ENCODE assay signal across 20 mouse cellular contexts in genomic region chr5:49419707-49420106, GRCm38 (mm10).
A peak's percentile ranks its signal among the peaks of the same experiment; 100 is the strongest.
DNase-seq lines count a peak whose midpoint lies in the region; ATAC-seq and TF ChIP-seq lines count a peak whose summit lies in the region.
"Had no signal": no experiment of that assay in that cellular context is flagged by ENCODE, and none has a peak within 500 bp of the region (broad histone marks: within the 10 kb centered on the region; RNA-seq: fewer than 3 reads in every experiment).

No protein-coding gene starts in this region.

- no peak overlapping the region for H3K4me2 ChIP-seq in forebrain, embryonic 16.5 days (ENCODE audit: low read length)
- H3K4me2 ChIP-seq in forebrain, embryonic 12.5 days = no peak overlapping the region
- no peak overlapping the region for H3K4me2 ChIP-seq in lung, embryonic 14.5 days
- H3K4me2 ChIP-seq in midbrain, embryonic 14.5 days (ENCODE audit: low read length) = no peak overlapping the region
- H3K4me2 ChIP-seq: forebrain, embryonic 15.5 days; heart, embryonic 12.5 days; hindbrain, embryonic 15.5 days had no signal

- TF ChIP-seq CTCF in layer of hippocampus, adult 2 months (conservative IDR thresholded peaks at IDR 0.05) = no peak
- TF ChIP-seq CTCF in lung, embryonic 14.5 days (IDR thresholded peaks at IDR 0.05; ENCODE audit: low read depth) = no peak

- no peak overlapping the region for H3K9ac ChIP-seq in forebrain, embryonic 16.5 days (replicated peaks; ENCODE audit: low read depth, low read length)
- no peak overlapping the region for H3K9ac ChIP-seq in forebrain, embryonic 12.5 days
- no peak overlapping the region for H3K9ac ChIP-seq in lung, embryonic 14.5 days
- H3K9ac ChIP-seq in midbrain, embryonic 14.5 days (replicated peaks; ENCODE audit: low read length) = no peak overlapping the region
- H3K9ac ChIP-seq: forebrain, embryonic 15.5 days; heart, embryonic 12.5 days; hindbrain, embryonic 15.5 days had no signal

- no peaks in the 10 kb centered on the region for H3K9me3 ChIP-seq in forebrain, embryonic 16.5 days (ENCODE audit: control insufficient read depth, low read length)
- no peaks in the 10 kb centered on the region for H3K9me3 ChIP-seq in forebrain, embryonic 12.5 days
- no peaks in the 10 kb centered on the region for H3K9me3 ChIP-seq in lung, embryonic 14.5 days (ENCODE audit: low read depth, low read length)
- H3K9me3 ChIP-seq in midbrain, embryonic 14.5 days (ENCODE audit: control insufficient read depth, low read length) = no peaks in the 10 kb centered on the region
- H3K9me3 ChIP-seq: embryonic facial prominence, embryonic 10.5 days; forebrain, embryonic 15.5 days; G1E; heart, embryonic 12.5 days; hindbrain, embryonic 10.5 days; hindbrain, embryonic 15.5 days had no signal

- no peak overlapping the region for H3K4me3 ChIP-seq in forebrain, embryonic 16.5 days (replicated peaks; ENCODE audit: low read length)
- no peak overlapping the region for H3K4me3 ChIP-seq in forebrain, embryonic 12.5 days (replicated peaks)
- no peak overlapping the region for H3K4me3 ChIP-seq in layer of hippocampus, adult 2 months
- no peak overlapping the region for H3K4me3 ChIP-seq in lung, embryonic 14.5 days (ENCODE audit: low read depth, low read length)
- H3K4me3 ChIP-seq in midbrain, embryonic 14.5 days (replicated peaks; ENCODE audit: low read depth, low read length) = no peak overlapping the region
- H3K4me3 ChIP-seq: embryonic facial prominence, embryonic 10.5 days; forebrain, embryonic 15.5 days; heart, embryonic 12.5 days; hindbrain, embryonic 10.5 days; hindbrain, embryonic 15.5 days had no signal

- H3K4me1 ChIP-seq in forebrain, embryonic 16.5 days (replicated peaks; ENCODE audit: control insufficient read depth, insufficient read depth, low read length) = no peaks in the 10 kb centered on the region
- no peaks in the 10 kb centered on the region for H3K4me1 ChIP-seq in forebrain, embryonic 12.5 days
- H3K4me1 ChIP-seq in lung, embryonic 14.5 days (ENCODE audit: insufficient read depth) = no peaks in the 10 kb centered on the region
- H3K4me1 ChIP-seq in midbrain, embryonic 14.5 days (ENCODE audit: control insufficient read depth, insufficient read depth, low read length) = no peaks in the 10 kb centered on the region
- H3K4me1 ChIP-seq: embryonic facial prominence, embryonic 10.5 days; forebrain, embryonic 15.5 days; heart, embryonic 12.5 days; hindbrain, embryonic 10.5 days; hindbrain, embryonic 15.5 days had no signal

- H3K27ac ChIP-seq in forebrain, embryonic 16.5 days (ENCODE audit: low read length) = no peak overlapping the region
- H3K27ac ChIP-seq in forebrain, embryonic 12.5 days = no peak overlapping the region
- peak overlapping the region; percentile 72; the same call in 1 of the 2 replicates for H3K27ac ChIP-seq in layer of hippocampus, adult 2 months
- no peak overlapping the region for H3K27ac ChIP-seq in lung, embryonic 14.5 days (ENCODE audit: low read depth)
- no peak overlapping the region for H3K27ac ChIP-seq in midbrain, embryonic 14.5 days (replicated peaks; ENCODE audit: low read depth, low read length)
- H3K27ac ChIP-seq: embryonic facial prominence, embryonic 10.5 days; forebrain, embryonic 15.5 days; hindbrain, embryonic 10.5 days; hindbrain, embryonic 15.5 days had no signal

- DNase-seq in layer of hippocampus, adult 2 months (ENCODE audit: low spot score in 2 of 2) = peak in 1 of 2 experiments; percentile 23
- no peak for DNase-seq in layer of hippocampus, adult 11-12 months (ENCODE audit: low spot score)
- peak; percentile 15 for DNase-seq in lung, embryonic 14.5 days
- no peak for DNase-seq in lung, postnatal 36 days
- DNase-seq in telencephalon, adult 2 months (ENCODE audit: low read depth, low spot score) = peak; percentile 74
- no peak for DNase-seq in midbrain, embryonic 14.5 days
- DNase-seq: adrenal gland, postnatal 10 days; B cell, adult 2 months; cerebellum, adult 2 months; cerebellum, postnatal 10 days; gastrocnemius, postnatal 25 days had no signal

- peak; percentile 58; the same call in 1 of the 2 replicates for ATAC-seq in forebrain, embryonic 16.5 days
- ATAC-seq in forebrain, embryonic 12.5 days (ENCODE audit: low FRiP score) = no peak
- no peak for ATAC-seq in lung, embryonic 14.5 days (ENCODE audit: insufficient read depth)
- ATAC-seq in midbrain, embryonic 14.5 days (ENCODE audit: low FRiP score, low TSS enrichment) = no peak
- ATAC-seq: CD4-positive, CD25-positive, alpha-beta regulatory T cell, adult 4 months; forebrain, embryonic 15.5 days had no signal

- H3K27me3 ChIP-seq in forebrain, embryonic 16.5 days (replicated peaks; ENCODE audit: control insufficient read depth, insufficient read depth, low read length) = no peaks in the 10 kb centered on the region
- no peaks in the 10 kb centered on the region for H3K27me3 ChIP-seq in forebrain, embryonic 12.5 days
- H3K27me3 ChIP-seq in lung, embryonic 14.5 days (ENCODE audit: insufficient read depth, low read length) = no peaks in the 10 kb centered on the region
- no peaks in the 10 kb centered on the region for H3K27me3 ChIP-seq in midbrain, embryonic 14.5 days (ENCODE audit: control insufficient read depth, insufficient read depth, low read length)
- H3K27me3 ChIP-seq: forebrain, embryonic 15.5 days; heart, embryonic 12.5 days; hindbrain, embryonic 15.5 days had no signal

- H3K36me3 ChIP-seq in forebrain, embryonic 16.5 days (ENCODE audit: control insufficient read depth, insufficient read depth) = no peaks in the 10 kb centered on the region
- H3K36me3 ChIP-seq in forebrain, embryonic 12.5 days (replicated peaks) = no peaks in the 10 kb centered on the region
- H3K36me3 ChIP-seq in lung, embryonic 14.5 days (ENCODE audit: insufficient read depth) = no peaks in the 10 kb centered on the region
- no peaks in the 10 kb centered on the region for H3K36me3 ChIP-seq in midbrain, embryonic 14.5 days (ENCODE audit: control insufficient read depth, insufficient read depth, low read length)
- H3K36me3 ChIP-seq: embryonic facial prominence, embryonic 10.5 days; forebrain, embryonic 15.5 days; G1E; heart, embryonic 12.5 days; hindbrain, embryonic 10.5 days; hindbrain, embryonic 15.5 days had no signal

Comparison
In these comparisons a context has a peak if more than half of its experiments do, and no peak if none do; other contexts are left out.
1. DNase-seq: peak in lung, embryonic 14.5 days (single experiment) and telencephalon, adult 2 months (single experiment); none in layer of hippocampus, adult 11-12 months (single experiment), lung, postnatal 36 days (single experiment) and midbrain, embryonic 14.5 days (single experiment).